Mouse (Mus musculus) heart, embryonic 16.5 days (tissue): ENCODE results near the gene Ajm1. TPM values are rescaled to one million over a fixed set of nuclear protein-coding genes. Genes with fewer than 3 reads are reported as not detected.

ENCODE experiments used
- ATAC-seq: fragments of 200-750 bp; cut with Nextera tagmentation; replicated peaks from 2 replicates; pipeline ENCODE4 v1.8.0; 2017; ENCODE audit warnings: moderate number of reproducible peaks; ENCODE audit not compliant: insufficient read depth, low FRiP score; ENCODE audit errors: extremely low read depth
- H3K27ac ChIP-seq: fragments of 300-500 bp; sonication (generic); 2 replicates; pipeline ENCODE4 v1.5.1; 2014; ENCODE audit warnings: mild to moderate bottlenecking, low read length, control low read depth, moderate library complexity
- H3K27me3 ChIP-seq: fragments of 300-500 bp; sonication (generic); 2 replicates; pipeline ENCODE4 v1.6.1; 2014; ENCODE audit warnings: low read length, mixed read lengths; ENCODE audit not compliant: control insufficient read depth, insufficient read depth
- H3K36me3 ChIP-seq: fragments of 300-500 bp; sonication (generic); 2 replicates; pipeline ENCODE4 v1.6.1; 2014; ENCODE audit not compliant: control insufficient read depth, insufficient read depth
- H3K4me1 ChIP-seq: fragments of 300-500 bp; sonication (generic); 2 replicates; pipeline ENCODE4 v1.6.1; 2014; ENCODE audit warnings: low read length, mixed read lengths; ENCODE audit not compliant: control insufficient read depth, insufficient read depth
- H3K4me2 ChIP-seq: fragments of 300-500 bp; sonication (generic); 2 replicates; pipeline ENCODE4 v1.6.1; 2014; ENCODE audit warnings: low read depth, mild to moderate bottlenecking, control low read depth, low read length
- H3K4me3 ChIP-seq: fragments of 300-500 bp; sonication (generic); 2 replicates; pipeline ENCODE4 v1.5.1; 2014; ENCODE audit warnings: mild to moderate bottlenecking, control low read depth, low read length
- H3K9ac ChIP-seq: fragments of 300-500 bp; sonication (generic); 2 replicates; pipeline ENCODE4 v1.6.1; 2014; ENCODE audit warnings: low read length, control low read depth
- H3K9me3 ChIP-seq: fragments of 300-500 bp; sonication (generic); replicated peaks from 2 replicates; pipeline ENCODE4 v1.6.1; 2016; ENCODE audit warnings: low read length; ENCODE audit not compliant: control insufficient read depth
- WGBS: fragments of 180-500 bp; shearing (Covaris S2); extraction: QIAGEN DNeasy Blood & Tissue Kit; methylation state at CpG from one replicate; pipeline ENCODE4 v1.1.7; 2014; 5-methylcytosine and 5-hydroxymethylcytosine counted together
- polyA plus RNA-seq: library from polyadenylated mRNA; unstranded; fragments of >200 nt; fragmentation: Nextera tagmentation; extraction: Ambion mirVana; gene quantifications from 2 replicates; pipeline ENCODE4 v1.2.1, GENCODE M21; 2015

Ajm1 gene
- polyA plus RNA-seq, 1 experiment from 2014 or later = 0.05 TPM

DNA sequence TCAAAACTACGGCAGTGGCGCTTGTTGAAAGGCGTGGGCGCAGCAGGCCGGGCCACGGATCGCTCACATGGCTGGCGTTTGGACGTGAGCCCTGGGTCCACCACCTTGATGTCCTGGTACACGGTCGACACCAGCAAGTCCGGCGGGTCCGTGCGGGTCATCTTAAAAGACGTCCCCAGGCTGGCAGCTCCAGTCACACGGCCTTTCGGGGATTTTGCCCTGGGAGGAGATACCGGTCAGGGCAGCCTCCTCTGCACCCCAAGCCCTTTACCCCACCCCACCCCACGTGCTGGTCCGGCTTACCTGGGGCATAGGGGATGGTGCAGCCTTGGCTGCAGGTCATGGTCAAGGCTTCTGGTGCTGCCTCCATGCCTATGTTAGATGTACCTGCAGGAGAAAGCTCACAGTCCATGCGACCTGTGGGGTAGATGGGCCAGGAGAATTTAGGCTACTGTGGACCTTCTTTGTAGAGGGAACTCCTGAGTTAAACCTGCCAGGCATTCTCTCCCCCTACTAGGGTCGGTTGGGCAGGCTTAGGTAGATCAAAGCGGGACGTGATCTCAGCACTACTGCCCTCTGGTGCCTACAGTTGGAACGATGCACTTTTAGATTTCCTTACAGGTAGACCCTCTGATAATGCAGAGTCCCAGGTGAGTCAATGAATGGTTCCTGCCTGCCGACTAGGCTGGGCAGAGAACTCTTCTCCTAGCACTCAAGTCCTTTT is 1.7 kb downstream of the Ajm1 start:
- WGBS = 3% methylated on average over 27 of the region's 27 CpGs
- peaks cover 5% of the 10 kb centered on the region for H3K36me3 ChIP-seq
- H3K9me3 ChIP-seq = no peaks in the 10 kb centered on the region
- H3K4me1 ChIP-seq = peaks cover 42% of the 10 kb centered on the region
- ATAC-seq = no peak
- H3K27ac ChIP-seq = no peak overlapping the region
- H3K4me3 ChIP-seq = peak overlapping the region; percentile 37
- H3K9ac ChIP-seq = no peak overlapping the region
- H3K27me3 ChIP-seq = peaks cover 49% of the 10 kb centered on the region
- H3K4me2 ChIP-seq = peak overlapping the region; percentile 51

DNA sequence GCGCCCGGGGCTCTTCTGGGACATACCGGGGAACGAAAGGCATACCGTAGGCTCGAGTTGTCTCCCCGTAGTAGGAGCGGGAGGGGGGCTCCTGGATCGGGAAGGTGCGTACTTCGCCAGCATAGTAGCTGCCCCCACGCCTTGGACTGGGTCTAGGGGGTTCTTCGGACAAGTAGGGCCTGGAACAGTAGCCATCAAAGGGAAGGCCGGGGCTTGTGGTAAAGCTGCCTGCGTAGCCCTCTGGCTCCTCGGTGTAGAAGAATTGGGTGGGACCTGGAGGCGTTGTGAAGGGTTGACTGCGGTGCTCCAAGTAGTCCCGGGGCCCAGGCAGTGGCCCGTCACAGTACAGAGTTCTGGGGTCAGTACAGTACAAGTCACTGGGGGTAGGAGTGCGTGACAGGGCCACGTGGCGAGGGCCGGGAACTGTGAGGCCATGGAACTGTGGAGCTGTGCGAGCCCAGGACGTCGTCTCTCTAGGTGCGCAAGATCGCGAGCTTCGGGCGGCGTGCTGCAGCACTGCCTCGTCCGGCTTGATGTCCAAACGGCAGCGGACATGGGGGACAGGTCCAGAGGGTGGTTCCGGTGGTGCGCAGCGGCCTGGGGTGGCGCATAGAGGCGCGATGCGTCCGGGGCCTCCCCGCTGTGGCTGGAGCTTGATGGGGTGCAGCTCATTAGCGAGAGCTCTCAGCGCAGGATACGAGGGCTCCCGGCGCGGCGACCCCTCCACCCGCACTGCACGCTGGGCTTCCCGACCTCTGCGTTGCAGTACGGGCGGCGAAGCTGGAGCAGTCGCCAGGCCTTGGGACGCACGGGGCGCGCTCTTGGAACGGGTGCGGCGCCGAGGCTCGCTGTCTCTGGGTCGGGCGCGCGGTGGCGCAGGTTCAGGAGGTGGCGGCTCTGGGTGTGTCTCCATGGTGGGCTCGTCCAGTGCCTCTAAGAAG is 2.5 kb downstream of the Ajm1 start:
- Histone ChIP-seq H3K27me3 (peaks cover 49% of the 10 kb centered on the region), H3K4me1 (peaks cover 43% of the 10 kb centered on the region), H3K9ac (no peak overlapping the region), H3K4me3 (peak overlapping the region; percentile 37), H3K4me2 (peak overlapping the region; percentile 51), H3K36me3 (no peaks in the 10 kb centered on the region), H3K27ac (no peak overlapping the region), H3K9me3 (no peaks in the 10 kb centered on the region)
- WGBS = 3% methylated on average over 77 of the region's 77 CpGs
- ATAC-seq = no peak

DNA sequence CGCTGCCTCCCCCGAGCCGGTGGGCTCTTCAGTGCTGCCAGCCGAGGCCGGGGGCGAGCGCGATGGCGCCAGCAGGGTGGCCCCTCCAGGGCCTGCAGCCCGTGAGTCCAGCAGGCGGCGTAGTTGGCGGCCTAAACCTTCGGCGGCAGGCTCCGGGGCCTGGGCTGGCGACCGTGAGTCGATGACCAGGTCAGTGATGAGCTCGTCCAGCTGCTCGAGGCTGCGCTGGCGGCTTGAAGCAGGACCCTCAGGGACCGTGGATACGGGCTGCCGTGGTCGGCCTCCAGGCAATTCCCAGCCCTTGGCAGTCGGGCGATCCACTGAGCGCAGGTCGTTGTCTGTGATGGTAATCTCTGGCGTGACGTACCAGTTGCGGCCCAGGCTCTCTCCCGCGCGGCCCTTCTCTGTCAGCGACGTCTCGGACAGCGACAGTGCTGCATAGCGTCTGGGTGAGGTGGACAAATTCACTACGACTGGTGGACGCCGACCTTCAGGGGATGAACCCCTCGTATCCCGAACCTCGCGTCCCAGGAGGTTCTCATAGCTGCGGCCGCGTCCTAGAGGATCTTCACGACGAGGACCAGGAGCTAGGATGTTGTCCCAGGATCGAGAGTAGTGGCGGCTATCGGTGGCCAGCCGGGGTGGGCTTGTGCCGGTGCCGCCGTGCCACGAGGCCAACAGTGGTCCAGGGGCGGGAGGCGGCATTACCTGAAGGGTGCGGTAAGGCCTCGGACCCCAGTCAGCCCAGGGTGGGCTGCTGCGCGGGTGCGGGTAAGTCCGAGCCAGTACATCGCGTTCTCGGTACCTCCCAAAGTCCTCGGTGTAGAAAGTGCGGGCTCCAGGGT is 3.4 kb downstream of the Ajm1 start:
- Histone ChIP-seq H3K4me1 (peaks cover 51% of the 10 kb centered on the region), H3K9me3 (no peaks in the 10 kb centered on the region), H3K4me3 (peak overlapping the region; percentile 37), H3K4me2 (peak overlapping the region; percentile 42), H3K27ac (no peak overlapping the region), H3K36me3 (no peaks in the 10 kb centered on the region), H3K9ac (no peak overlapping the region), H3K27me3 (peaks cover 49% of the 10 kb centered on the region)
- ATAC-seq = no peak
- 5% methylated on average over 75 of the region's 75 CpGs for WGBS

DNA sequence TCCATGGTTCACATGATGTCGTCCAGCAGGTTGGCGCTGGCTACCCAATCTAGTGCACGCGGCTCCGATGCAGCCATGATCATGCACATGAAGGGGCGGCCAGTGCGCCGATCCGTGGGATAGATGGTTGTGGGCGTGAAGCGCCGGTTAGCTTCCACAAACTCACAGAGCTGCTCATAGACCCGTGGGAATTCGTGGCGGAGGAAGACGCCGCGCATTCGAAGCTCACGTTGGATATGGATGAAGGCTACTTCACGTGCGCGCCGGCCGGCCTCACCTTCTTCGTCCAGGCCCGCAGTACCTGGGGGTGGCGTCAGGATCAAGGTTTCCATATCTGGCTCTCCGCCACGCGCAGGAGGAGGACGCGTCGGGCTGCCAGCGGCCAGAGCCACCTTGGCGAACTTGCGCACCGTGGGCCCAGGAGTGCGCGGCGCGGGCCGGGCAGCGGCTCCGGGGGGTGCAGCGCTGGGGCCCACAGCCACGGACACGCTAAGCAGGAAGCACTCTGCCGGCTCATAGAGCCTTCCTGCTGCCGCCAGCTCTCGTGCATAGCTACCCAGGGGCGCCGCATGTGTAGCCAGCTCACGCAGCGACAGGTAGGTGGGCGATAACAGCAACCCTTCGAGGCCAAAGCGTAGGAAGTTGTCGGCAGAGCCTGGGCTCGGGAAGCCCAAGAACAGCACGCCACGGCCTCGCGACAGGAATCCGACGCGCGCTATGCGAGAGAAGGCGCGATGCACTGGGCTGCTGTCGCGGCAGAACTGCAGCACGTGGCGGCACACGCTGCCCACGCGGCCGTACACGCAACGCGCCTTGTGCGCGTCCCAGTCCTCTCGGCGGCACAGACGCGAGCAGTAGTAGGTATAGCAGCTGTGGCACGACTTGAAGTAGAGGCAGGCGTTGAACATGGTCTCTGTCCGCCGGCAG is 4.3 kb downstream of the Ajm1 start:
- no peak overlapping the region for H3K9ac ChIP-seq
- H3K36me3 ChIP-seq = 0 out of 2 replicates have a peak, but pooled peaks cover 3% of the 10 kb centered on the region
- no peaks in the 10 kb centered on the region for H3K9me3 ChIP-seq
- H3K4me1 ChIP-seq = peaks cover 50% of the 10 kb centered on the region
- 13% methylated on average over 92 of the region's 92 CpGs for WGBS
- no peak overlapping the region for H3K27ac ChIP-seq
- peak overlapping the region; percentile 37 for H3K4me3 ChIP-seq
- peak overlapping the region; percentile 42 for H3K4me2 ChIP-seq
- ATAC-seq = no peak
- peaks cover 49% of the 10 kb centered on the region for H3K27me3 ChIP-seq

DNA sequence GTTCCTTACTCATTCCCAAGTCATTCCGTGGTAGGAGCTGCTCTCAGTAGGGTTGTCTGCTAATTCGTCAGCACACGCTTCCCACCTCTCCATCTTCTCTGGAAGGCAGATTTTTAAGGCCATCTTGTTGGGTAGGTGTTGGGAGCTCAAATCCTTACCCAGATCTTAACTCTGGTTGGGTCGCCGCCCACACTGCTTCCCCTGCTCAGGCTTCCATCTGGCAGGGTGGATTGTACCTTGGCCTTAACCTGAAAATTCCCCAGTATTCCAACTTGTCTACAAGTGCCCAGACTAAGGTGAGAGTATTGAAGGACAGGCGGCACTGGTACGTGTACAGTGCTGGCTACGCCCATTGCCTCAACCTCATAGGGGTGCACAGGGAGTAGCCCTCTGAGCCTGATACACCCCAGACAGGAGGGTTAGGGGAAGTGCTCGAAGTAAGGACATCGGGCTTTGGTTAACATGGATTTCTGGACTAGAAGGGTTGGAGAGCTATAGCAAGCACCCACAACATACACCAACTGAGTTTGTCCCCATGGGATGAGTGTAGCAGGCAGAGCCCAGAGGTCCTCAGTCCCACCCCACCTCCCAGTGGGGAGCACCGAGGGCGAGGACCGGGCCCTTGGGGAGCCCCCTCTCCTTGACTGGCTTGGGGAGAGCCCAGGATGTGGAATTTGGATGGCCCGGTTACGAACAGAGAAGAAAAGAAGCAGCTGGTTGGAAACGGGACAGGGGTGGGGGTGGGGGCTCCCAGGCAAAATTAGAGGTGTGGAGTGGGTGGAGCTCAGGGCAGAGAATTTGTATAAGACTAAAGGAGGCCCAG is 5.3 kb downstream of the Ajm1 start:
- Histone ChIP-seq H3K4me3 (no peak overlapping the region), H3K4me2 (no peak overlapping the region), H3K27ac (no peak overlapping the region), H3K27me3 (peaks cover 49% of the 10 kb centered on the region), H3K36me3 (0 out of 2 replicates have a peak, but pooled peaks cover 3% of the 10 kb centered on the region), H3K9me3 (no peaks in the 10 kb centered on the region), H3K4me1 (peaks cover 42% of the 10 kb centered on the region), H3K9ac (no peak overlapping the region)
- WGBS = 76% methylated on average over 16 of the region's 16 CpGs
- ATAC-seq = no peak

DNA sequence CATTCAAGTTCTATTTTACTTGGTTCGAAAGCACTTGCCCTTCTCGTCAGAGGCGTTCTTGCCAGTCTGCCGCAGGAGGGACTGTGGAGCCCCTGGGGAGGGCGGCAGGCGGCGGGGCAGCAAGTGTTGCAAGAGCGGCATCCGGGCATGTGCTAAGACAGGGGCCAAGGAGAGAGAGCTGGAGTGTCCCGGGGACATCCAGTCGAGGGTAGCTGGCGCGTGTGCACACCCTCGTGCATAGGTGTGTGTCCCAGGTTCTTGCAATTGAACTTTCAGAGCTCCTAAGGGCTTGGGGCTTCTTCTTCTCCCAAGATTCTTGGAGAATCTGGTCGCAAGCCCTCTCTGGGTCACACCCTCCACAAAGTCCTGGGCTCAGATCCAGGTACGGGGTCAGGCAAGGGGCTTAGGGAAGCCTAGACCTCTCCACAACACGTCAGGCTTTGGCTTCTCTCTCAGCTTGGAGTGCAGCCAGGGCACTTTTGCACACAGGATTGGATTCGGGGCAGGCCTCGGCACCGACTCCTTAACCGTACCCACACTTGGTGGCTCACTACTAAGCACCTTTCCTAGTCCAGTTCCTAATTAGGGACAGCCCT is 6.0 kb downstream of the Ajm1 start:
- H3K36me3 ChIP-seq = 0 out of 2 replicates have a peak, but pooled peaks cover 3% of the 10 kb centered on the region
- H3K4me2 ChIP-seq = peak overlapping the region; percentile 82
- WGBS = 7% methylated on average over 21 of the region's 21 CpGs
- H3K9ac ChIP-seq = peak overlapping the region; percentile 73
- H3K27me3 ChIP-seq = peaks cover 45% of the 10 kb centered on the region
- peaks cover 39% of the 10 kb centered on the region for H3K4me1 ChIP-seq
- no peaks in the 10 kb centered on the region for H3K9me3 ChIP-seq
- H3K4me3 ChIP-seq = peak overlapping the region; percentile 60
- ATAC-seq = 0 out of 2 replicates have a peak, but pooled peaks have one; percentile 4
- H3K27ac ChIP-seq = peak overlapping the region; percentile 91

DNA sequence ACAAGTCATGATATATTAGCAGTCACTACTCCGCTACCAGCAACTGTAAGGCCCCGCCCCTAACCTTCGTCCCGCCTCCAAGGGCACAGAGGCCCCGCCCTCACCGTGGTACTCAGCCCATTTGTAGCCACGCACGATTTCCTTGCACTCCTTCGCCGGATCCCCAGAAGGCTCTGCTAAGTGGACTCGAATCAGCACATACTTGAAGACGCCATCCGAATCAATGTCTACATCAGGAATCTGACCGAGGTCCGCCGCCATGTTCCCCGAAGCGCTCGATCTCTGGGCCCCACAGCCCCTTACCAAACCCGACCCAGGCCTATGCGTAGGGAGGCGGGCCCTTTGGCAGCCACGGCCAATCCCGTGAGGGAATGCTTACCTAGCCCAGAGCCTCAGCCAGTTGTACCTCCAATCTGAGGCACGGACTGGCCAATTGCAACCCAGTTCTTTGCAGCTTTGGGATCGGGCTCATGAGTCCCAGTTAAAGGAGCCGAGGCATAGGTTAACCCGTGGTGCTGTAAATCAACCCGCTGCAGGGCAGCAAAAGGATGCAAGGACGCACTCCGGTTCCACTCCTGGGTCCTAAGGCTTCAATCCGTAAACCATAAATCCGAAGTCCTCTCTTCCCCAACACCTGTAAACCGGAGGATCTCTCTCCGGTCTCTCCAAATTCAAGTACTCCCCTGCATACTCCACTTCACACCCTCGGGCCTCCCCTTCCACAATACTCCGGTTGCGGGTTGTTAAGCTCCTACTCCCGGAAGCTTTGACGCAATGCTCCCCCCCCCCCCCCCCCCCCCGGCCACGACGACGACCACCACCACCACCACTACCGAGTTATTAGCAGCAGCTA is 6.8 kb downstream of the Ajm1 start, which contains the start of the genes Mamdc4 and Phpt1:
Gene Mamdc4 (minus strand): TSS at position 267 of the 853 bp plus-strand sequence.
Gene Phpt1 (minus strand): TSS at position 646 of the 853 bp plus-strand sequence.
- peak within 1 kb of the TSS; percentile 82 for H3K4me2 ChIP-seq
- H3K4me1 ChIP-seq = peaks cover 38% of the 10 kb centered on the region
- peaks cover 37% of the 10 kb centered on the region for H3K27me3 ChIP-seq
- ATAC-seq = peak; percentile 97
- under 1% methylated on average over 41 of the region's 45 CpGs for WGBS
- H3K36me3 ChIP-seq = 0 out of 2 replicates have a peak, but pooled peaks cover 3% of the 10 kb centered on the region
- H3K27ac ChIP-seq = peak within 1 kb of the TSS; percentile 91
- H3K9ac ChIP-seq = peak within 1 kb of the TSS; percentile 73
- H3K9me3 ChIP-seq = no peaks in the 10 kb centered on the region
- H3K4me3 ChIP-seq = peak within 1 kb of the TSS; percentile 60
